Mouse (Mus musculus): ENCODE results near the gene Gm3854. TPM values are rescaled to one million over a fixed set of nuclear protein-coding genes. Genes with fewer than 3 reads are reported as not detected.
"Not testable (repeated sequence)": the region's sequence is repeated elsewhere in the genome, so short reads cannot be mapped to it uniquely, and the experiment has no call there.

Gene Gm3854
- polyA plus RNA-seq (2015; fragmentation: Nextera tagmentation; extraction: Ambion mirVana) = 2.3 TPM in 2 replicates

- under 1% methylated on average over 26 of the region's 26 CpGs for WGBS
- Histone ChIP-seq H3K4me1 (ENCODE audit: insufficient read depth, low read length) (no peaks in the 10 kb centered on the region), H3K4me2 (replicated peaks; ENCODE audit: low read depth, low read length) (peak within 1 kb of the TSS; percentile 54), H3K9ac (replicated peaks; ENCODE audit: low read length) (peak within 1 kb of the TSS; percentile 74), H3K4me3 (ENCODE audit: low read length) (peak within 1 kb of the TSS; percentile 75), H3K36me3 (ENCODE audit: insufficient read depth, low read length) (no peaks in the 10 kb centered on the region), H3K27ac (ENCODE audit: low read length) (no peak within 1 kb of the TSS), H3K9me3 (ENCODE audit: low read length) (no peaks in the 10 kb centered on the region), H3K27me3 (ENCODE audit: insufficient read depth, low read length) (no peaks in the 10 kb centered on the region)
- ATAC-seq (ENCODE audit: low FRiP score, low TSS enrichment) = peak; percentile 95
These were observed at the start of gene Gm3854 for GRCm38 (mm10) chr7:6343501-6344071. Gene Gm3854 (plus strand): TSS chr7:6343759.

GRCm38 (mm10) chr7:6300796-6301195 is 42.8 kb upstream of the Gm3854 start:
- not testable (repeated sequence) for H3K4me2 ChIP-seq (replicated peaks; ENCODE audit: low read depth, low read length); H3K27ac ChIP-seq (ENCODE audit: low read length); H3K4me3 ChIP-seq (ENCODE audit: low read length); H3K27me3 ChIP-seq (ENCODE audit: insufficient read depth, low read length); ATAC-seq (ENCODE audit: low FRiP score, low TSS enrichment); H3K9ac ChIP-seq (replicated peaks; ENCODE audit: low read length); H3K4me1 ChIP-seq (ENCODE audit: insufficient read depth, low read length); H3K9me3 ChIP-seq (ENCODE audit: low read length)
- H3K36me3 ChIP-seq (ENCODE audit: insufficient read depth, low read length) = peaks cover 16% of the 10 kb centered on the region; the same call in 1 of the 2 replicates
- 76% methylated on average over 11 of the region's 11 CpGs for WGBS

GRCm38 (mm10) chr7:6330458-6331232 is 12.9 kb upstream of the Gm3854 start:
- 14% methylated on average over 23 of the region's 23 CpGs for WGBS
- Histone ChIP-seq H3K4me1 (ENCODE audit: insufficient read depth, low read length) (peaks cover 3% of the 10 kb centered on the region), H3K9me3 (ENCODE audit: low read length) (no peaks in the 10 kb centered on the region), H3K36me3 (ENCODE audit: insufficient read depth, low read length) (peaks cover 6% of the 10 kb centered on the region; the same call in 1 of the 2 replicates), H3K27me3 (ENCODE audit: insufficient read depth, low read length) (no peaks in the 10 kb centered on the region), H3K4me2 (replicated peaks; ENCODE audit: low read depth, low read length) (peak overlapping the region; percentile 76), H3K27ac (ENCODE audit: low read length) (peak overlapping the region; percentile 88), H3K9ac (replicated peaks; ENCODE audit: low read length) (peak overlapping the region; percentile 90), H3K4me3 (ENCODE audit: low read length) (peak overlapping the region; percentile 69)
- peak; percentile 86 for ATAC-seq (ENCODE audit: low FRiP score, low TSS enrichment)

- peak within 1 kb of the TSS; percentile 88 for H3K27ac ChIP-seq (ENCODE audit: low read length)
- WGBS = 5% methylated on average over 31 of the region's 31 CpGs
- H3K27me3 ChIP-seq (ENCODE audit: insufficient read depth, low read length) = no peaks in the 10 kb centered on the region
- H3K4me2 ChIP-seq (replicated peaks; ENCODE audit: low read depth, low read length) = peak within 1 kb of the TSS; percentile 76
- H3K4me1 ChIP-seq (ENCODE audit: insufficient read depth, low read length) = peaks cover 3% of the 10 kb centered on the region
- peak within 1 kb of the TSS; percentile 69 for H3K4me3 ChIP-seq (ENCODE audit: low read length)
- H3K9me3 ChIP-seq (ENCODE audit: low read length) = no peaks in the 10 kb centered on the region
- peak within 1 kb of the TSS; percentile 90 for H3K9ac ChIP-seq (replicated peaks; ENCODE audit: low read length)
- ATAC-seq (ENCODE audit: low FRiP score, low TSS enrichment) = peak; percentile 97
- peaks cover 4% of the 10 kb centered on the region; the same call in 1 of the 2 replicates for H3K36me3 ChIP-seq (ENCODE audit: insufficient read depth, low read length)
These were observed 12.2 kb upstream of the Gm3854 start, which contains the start of gene Zfp583 for GRCm38 (mm10) chr7:6331233-6331956. Gene Zfp583 (minus strand): TSS chr7:6331285.

- H3K4me3 ChIP-seq (ENCODE audit: low read length) = no peak overlapping the region
- no peaks in the 10 kb centered on the region for H3K9me3 ChIP-seq (ENCODE audit: low read length)
- H3K4me1 ChIP-seq (ENCODE audit: insufficient read depth, low read length) = no peaks in the 10 kb centered on the region
- no peak overlapping the region for H3K9ac ChIP-seq (replicated peaks; ENCODE audit: low read length)
- WGBS = 86% methylated on average over 5 of the region's 5 CpGs
- no peak for ATAC-seq (ENCODE audit: low FRiP score, low TSS enrichment)
- H3K27ac ChIP-seq (ENCODE audit: low read length) = no peak overlapping the region
- H3K36me3 ChIP-seq (ENCODE audit: insufficient read depth, low read length) = no peaks in the 10 kb centered on the region
- no peak overlapping the region for H3K4me2 ChIP-seq (replicated peaks; ENCODE audit: low read depth, low read length)
- H3K27me3 ChIP-seq (ENCODE audit: insufficient read depth, low read length) = no peaks in the 10 kb centered on the region
These were observed 3.7 kb upstream of the Gm3854 start for GRCm38 (mm10) chr7:6339865-6340264.

- H3K9me3 ChIP-seq (ENCODE audit: low read length) = no peaks in the 10 kb centered on the region
- H3K9ac ChIP-seq (replicated peaks; ENCODE audit: low read length) = peak overlapping the region; percentile 74
- ATAC-seq (ENCODE audit: low FRiP score, low TSS enrichment) = no peak
- 34% methylated on average over 10 of the region's 10 CpGs for WGBS
- no peaks in the 10 kb centered on the region for H3K27me3 ChIP-seq (ENCODE audit: insufficient read depth, low read length)
- H3K4me1 ChIP-seq (ENCODE audit: insufficient read depth, low read length) = no peaks in the 10 kb centered on the region
- peak overlapping the region; percentile 54 for H3K4me2 ChIP-seq (replicated peaks; ENCODE audit: low read depth, low read length)
- no peaks in the 10 kb centered on the region for H3K36me3 ChIP-seq (ENCODE audit: insufficient read depth, low read length)
- peak overlapping the region; percentile 75 for H3K4me3 ChIP-seq (ENCODE audit: low read length)
- no peak overlapping the region for H3K27ac ChIP-seq (ENCODE audit: low read length)
These were observed 565 bp downstream of the Gm3854 start for GRCm38 (mm10) chr7:6344124-6344523.

GRCm38 (mm10) chr7:6358121-6358520 is 14.6 kb downstream of the Gm3854 start:
- Histone ChIP-seq H3K27me3 (ENCODE audit: insufficient read depth, low read length) (no peaks in the 10 kb centered on the region), H3K4me3 (ENCODE audit: low read length) (no peak overlapping the region), H3K36me3 (ENCODE audit: insufficient read depth, low read length) (peaks cover 4% of the 10 kb centered on the region; the same call in 1 of the 2 replicates), H3K4me1 (ENCODE audit: insufficient read depth, low read length) (peaks cover 3% of the 10 kb centered on the region; the same call in 1 of the 2 replicates), H3K4me2 (replicated peaks; ENCODE audit: low read depth, low read length) (no peak overlapping the region), H3K9ac (replicated peaks; ENCODE audit: low read length) (no peak overlapping the region), H3K27ac (ENCODE audit: low read length) (no peak overlapping the region), H3K9me3 (ENCODE audit: low read length) (no peaks in the 10 kb centered on the region)
- WGBS = 59% methylated on average over 2 of the region's 2 CpGs
- ATAC-seq (ENCODE audit: low FRiP score, low TSS enrichment) = no peak

GRCm38 (mm10) chr7:6358937-6359590 is 15.5 kb downstream of the Gm3854 start:
- Histone ChIP-seq H3K4me2 (replicated peaks; ENCODE audit: low read depth, low read length) (no peak overlapping the region), H3K36me3 (ENCODE audit: insufficient read depth, low read length) (no peaks in the 10 kb centered on the region), H3K4me3 (ENCODE audit: low read length) (no peak overlapping the region), H3K27me3 (ENCODE audit: insufficient read depth, low read length) (no peaks in the 10 kb centered on the region), H3K9ac (replicated peaks; ENCODE audit: low read length) (no peak overlapping the region), H3K4me1 (ENCODE audit: insufficient read depth, low read length) (peaks cover 8% of the 10 kb centered on the region), H3K27ac (ENCODE audit: low read length) (no peak overlapping the region), H3K9me3 (ENCODE audit: low read length) (no peaks in the 10 kb centered on the region)
- 54% methylated on average over 10 of the region's 10 CpGs for WGBS
- ATAC-seq (ENCODE audit: low FRiP score, low TSS enrichment) = no peak

- H3K4me2 ChIP-seq (replicated peaks; ENCODE audit: low read depth, low read length) = no peak overlapping the region
- no peaks in the 10 kb centered on the region for H3K27me3 ChIP-seq (ENCODE audit: insufficient read depth, low read length)
- ATAC-seq (ENCODE audit: low FRiP score, low TSS enrichment) = no peak
- WGBS = 9% methylated on average over 9 of the region's 9 CpGs
- peaks cover 10% of the 10 kb centered on the region for H3K4me1 ChIP-seq (ENCODE audit: insufficient read depth, low read length)
- H3K9ac ChIP-seq (replicated peaks; ENCODE audit: low read length) = no peak overlapping the region
- no peaks in the 10 kb centered on the region for H3K36me3 ChIP-seq (ENCODE audit: insufficient read depth, low read length)
- H3K27ac ChIP-seq (ENCODE audit: low read length) = no peak overlapping the region
- no peak overlapping the region for H3K4me3 ChIP-seq (ENCODE audit: low read length)
- H3K9me3 ChIP-seq (ENCODE audit: low read length) = no peaks in the 10 kb centered on the region
These were observed 17.0 kb downstream of the Gm3854 start for GRCm38 (mm10) chr7:6360477-6361060.

Data from kidney, embryonic 16.5 days (tissue).